Mouse (Mus musculus) neural tube, embryonic 11.5 days (tissue): Measurements from ENCODE around the gene Tet3. TPM values are rescaled to one million over a fixed set of nuclear protein-coding genes. Genes with fewer than 3 reads are reported as not detected.

Experiments
- ATAC-seq: fragments of 200-750 bp; cut with Nextera tagmentation; 2 replicates; pipeline ENCODE4 v1.8.0; 2017; ENCODE audit warnings: moderate number of reproducible peaks, mild to moderate bottlenecking, moderate TSS enrichment, moderate library complexity; ENCODE audit not compliant: insufficient read depth, low FRiP score, low TSS enrichment
- DNase-seq: peaks from one replicate; pipeline ENCODE4 v3.0.0-alpha.2; 2015; ENCODE audit warnings: low spot score
- H3K27ac ChIP-seq: fragments of 300-500 bp; sonication (generic); 2 replicates; pipeline ENCODE4 v1.5.1; 2014; ENCODE audit warnings: low read depth, mild to moderate bottlenecking, low read length
- H3K27me3 ChIP-seq: fragments of 300-500 bp; sonication (generic); 2 replicates; pipeline ENCODE4 v1.6.1; 2014; ENCODE audit warnings: mild to moderate bottlenecking, low read length, mixed read lengths; ENCODE audit not compliant: control insufficient read depth, insufficient read depth
- H3K36me3 ChIP-seq: fragments of 300-500 bp; sonication (generic); 2 replicates; pipeline ENCODE4 v1.6.1; 2014; ENCODE audit warnings: mild to moderate bottlenecking, low read length, moderate library complexity, mixed read lengths; ENCODE audit not compliant: control insufficient read depth, insufficient read depth
- H3K4me1 ChIP-seq: fragments of 300-500 bp; sonication (generic); 2 replicates; pipeline ENCODE4 v1.6.1; 2014; ENCODE audit warnings: low read length, mixed read lengths; ENCODE audit not compliant: control insufficient read depth, insufficient read depth
- H3K4me2 ChIP-seq: fragments of 300-500 bp; sonication (generic); 2 replicates; pipeline ENCODE4 v1.6.1; 2014; ENCODE audit warnings: low read depth, mild to moderate bottlenecking, moderate library complexity
- H3K4me3 ChIP-seq: fragments of 300-500 bp; sonication (generic); 2 replicates; pipeline ENCODE4 v1.5.1; 2014; ENCODE audit warnings: low read depth, low read length
- H3K9ac ChIP-seq: fragments of 300-500 bp; sonication (generic); 2 replicates; pipeline ENCODE4 v1.6.1; 2014; ENCODE audit warnings: mild to moderate bottlenecking, low read length
- H3K9me3 ChIP-seq: fragments of 300-500 bp; sonication (generic); 2 replicates; pipeline ENCODE4 v1.6.1; 2016; ENCODE audit warnings: low read length; ENCODE audit not compliant: control insufficient read depth
- WGBS: fragments of 180-500 bp; shearing (Covaris S2); extraction: QIAGEN DNeasy Blood & Tissue Kit; methylation state at CpG from one replicate; pipeline ENCODE4 v1.1.7; 2014; 5-methylcytosine and 5-hydroxymethylcytosine counted together
- polyA plus RNA-seq: library from polyadenylated mRNA; unstranded; fragments of >200 nt; fragmentation: Nextera tagmentation; extraction: Ambion mirVana; gene quantifications from 2 replicates; pipeline ENCODE4 v1.2.1, GENCODE M21; 2014

The Tet3 gene
- polyA plus RNA-seq, 1 experiment from 2014 or later, result 47.3 TPM

- Histone ChIP-seq H3K27me3 (no peaks in the 10 kb centered on the region), H3K4me2 (peak overlapping the region; percentile 97), H3K27ac (peak overlapping the region; percentile 95), H3K4me1 (peaks cover 35% of the 10 kb centered on the region), H3K9ac (peak overlapping the region; percentile 97), H3K36me3 (no peaks in the 10 kb centered on the region), H3K4me3 (peak overlapping the region; percentile 85), H3K9me3 (no peaks in the 10 kb centered on the region)
- no peak for DNase-seq
- ATAC-seq, result peak; percentile 31
- 3% methylated on average over 32 of the region's 33 CpGs for WGBS
Observed at GRCm38 (mm10) chr6:83456984-83457810, 1.7 kb downstream of the Tet3 start.

- H3K4me1 ChIP-seq, result peaks cover 39% of the 10 kb centered on the region
- H3K9ac ChIP-seq, result peak overlapping the region; percentile 97
- peak overlapping the region; percentile 85 for H3K4me3 ChIP-seq
- WGBS, result under 1% methylated on average over 31 of the region's 105 CpGs
- H3K27ac ChIP-seq, result peak overlapping the region; percentile 95
- DNase-seq, result peak; percentile 87
- H3K27me3 ChIP-seq, result no peaks in the 10 kb centered on the region
- H3K36me3 ChIP-seq, result no peaks in the 10 kb centered on the region
- peak overlapping the region; percentile 97 for H3K4me2 ChIP-seq
- ATAC-seq, result peak; percentile 74
- no peaks in the 10 kb centered on the region for H3K9me3 ChIP-seq
Observed at GRCm38 (mm10) chr6:83456131-83456983, 2.5 kb downstream of the Tet3 start.

- Histone ChIP-seq H3K36me3 (no peaks in the 10 kb centered on the region), H3K9me3 (no peaks in the 10 kb centered on the region), H3K4me2 (peak overlapping the region; percentile 97), H3K4me1 (peaks cover 43% of the 10 kb centered on the region), H3K4me3 (peak overlapping the region; percentile 85), H3K27ac (peak overlapping the region; percentile 95), H3K9ac (peak overlapping the region; percentile 97), H3K27me3 (no peaks in the 10 kb centered on the region)
- DNase-seq (peak; percentile 64), ATAC-seq (peak; percentile 41)
- WGBS, result 2% methylated on average over 31 of the region's 41 CpGs
Observed at GRCm38 (mm10) chr6:83455328-83456130, 3.4 kb downstream of the Tet3 start.

GRCm38 (mm10) chr6:83453706-83454105 is 5.2 kb downstream of the Tet3 start:
- 56% methylated on average over 11 of the region's 11 CpGs for whole genome bisulfite sequencing
- Histone ChIP-seq H3K36me3 (peaks cover 4% of the 10 kb centered on the region; the same call in 1 of the 2 replicates), H3K27ac (no peak overlapping the region)

GRCm38 (mm10) chr6:83450451-83451303 is 8.2 kb downstream of the Tet3 start:
- Histone ChIP-seq H3K4me2 (no peak overlapping the region), H3K4me3 (no peak overlapping the region), H3K27me3 (no peaks in the 10 kb centered on the region), H3K9ac (no peak overlapping the region; the same call in 1 of the 2 replicates), H3K36me3 (peaks cover 4% of the 10 kb centered on the region; the same call in 1 of the 2 replicates), H3K9me3 (no peaks in the 10 kb centered on the region), H3K27ac (no peak overlapping the region), H3K4me1 (peaks cover 40% of the 10 kb centered on the region)
- DNase-seq, result no peak
- no peak for ATAC-seq
- 61% methylated on average over 9 of the region's 9 CpGs for WGBS

More at GRCm38 (mm10) chr6:83453706-83454105, 5.2 kb downstream of the Tet3 start:
- DNase-seq, result no peak
- Histone ChIP-seq H3K4me2 (peak overlapping the region; percentile 97), H3K9me3 (no peaks in the 10 kb centered on the region), H3K4me1 (peaks cover 43% of the 10 kb centered on the region), H3K9ac (peak overlapping the region; percentile 18; the same call in 1 of the 2 replicates), H3K4me3 (peak overlapping the region; percentile 4; the same call in 1 of the 2 replicates), H3K27me3 (no peaks in the 10 kb centered on the region)
- no peak for ATAC-seq

GRCm38 (mm10) chr6:83449440-83449839 is 9.4 kb downstream of the Tet3 start:
- DNase-seq (no peak), ATAC-seq (no peak)
- 68% methylated on average over 3 of the region's 3 CpGs for WGBS
- Histone ChIP-seq H3K9me3 (no peaks in the 10 kb centered on the region), H3K4me1 (peaks cover 32% of the 10 kb centered on the region), H3K9ac (no peak overlapping the region), H3K4me3 (no peak overlapping the region), H3K27me3 (no peaks in the 10 kb centered on the region), H3K4me2 (no peak overlapping the region), H3K36me3 (peaks cover 4% of the 10 kb centered on the region; the same call in 1 of the 2 replicates), H3K27ac (no peak overlapping the region)

GRCm38 (mm10) chr6:83448911-83449310 is 10.0 kb downstream of the Tet3 start:
- Histone ChIP-seq H3K9me3 (no peaks in the 10 kb centered on the region), H3K4me2 (no peak overlapping the region), H3K4me3 (no peak overlapping the region), H3K9ac (no peak overlapping the region), H3K27ac (no peak overlapping the region), H3K36me3 (peaks cover 4% of the 10 kb centered on the region; the same call in 1 of the 2 replicates), H3K4me1 (peaks cover 32% of the 10 kb centered on the region), H3K27me3 (no peaks in the 10 kb centered on the region)
- 85% methylated on average over 4 of the region's 4 CpGs for WGBS
- ATAC-seq, result no peak
- no peak for DNase-seq
